Comparison of ENCODE assay signal across 23 mouse cellular contexts in genomic region chr11:53505026-53505663, GRCm38 (mm10). TPM values are rescaled to one million over a fixed set of nuclear protein-coding genes. Genes with fewer than 3 reads are reported as not detected.
DNase-seq lines count a peak whose midpoint lies in the region; ATAC-seq and TF ChIP-seq lines count a peak whose summit lies in the region.
"Had no signal": no experiment of that assay in that cellular context is flagged by ENCODE, and none has a peak within 500 bp of the region (broad histone marks: within the 10 kb centered on the region; RNA-seq: fewer than 3 reads in every experiment).

No protein-coding gene starts in this region.

- no peaks in the 10 kb centered on the region for H3K27me3 ChIP-seq in limb, embryonic 10.5 days (ENCODE audit: low read depth, poor library complexity, severe bottlenecking)
- H3K27me3 ChIP-seq in kidney, embryonic 16.5 days (ENCODE audit: insufficient read depth, low read length) = no peaks in the 10 kb centered on the region
- H3K27me3 ChIP-seq: embryonic facial prominence, embryonic 15.5 days; stomach, embryonic 15.5 days had no signal

- peak; percentile 85 for ATAC-seq in cerebellum, adult (ENCODE audit: insufficient number of reproducible peaks, low FRiP score, low TSS enrichment)
- ATAC-seq in kidney, embryonic 16.5 days (ENCODE audit: low FRiP score, low TSS enrichment) = no peak
- ATAC-seq: intestine, embryonic 16.5 days had no signal

- peak overlapping the region; percentile 21; the same call in 1 of the 2 replicates for H3K27ac ChIP-seq in layer of hippocampus, adult 2 months
- H3K27ac ChIP-seq in limb, embryonic 10.5 days = 0 out of 2 replicates have a peak overlapping the region, but pooled peaks have one; percentile 21
- H3K27ac ChIP-seq in kidney, embryonic 16.5 days (ENCODE audit: low read length) = no peak overlapping the region
- H3K27ac ChIP-seq: embryonic facial prominence, embryonic 15.5 days; midbrain, embryonic 12.5 days; stomach, embryonic 15.5 days had no signal

- H3K4me2 ChIP-seq in kidney, embryonic 16.5 days (replicated peaks; ENCODE audit: low read depth, low read length) = no peak overlapping the region
- H3K4me2 ChIP-seq: embryonic facial prominence, embryonic 15.5 days; midbrain, embryonic 12.5 days; stomach, embryonic 15.5 days had no signal

- DNase-seq in layer of hippocampus, adult 2 months (ENCODE audit: low spot score in 2 of 2) = no peak
- no peak for DNase-seq in layer of hippocampus, adult 9-10 months (ENCODE audit: low spot score)
- peak; percentile 95 for DNase-seq in cerebellum, postnatal 10 days
- DNase-seq in limb, embryonic 10.5 days (ENCODE audit: low spot score) = no peak
- no peak for DNase-seq in adrenal gland, postnatal 4 days (ENCODE audit: low spot score in 2 of 2)
- DNase-seq: adrenal gland, postnatal 25 days; heart, adult 18-20 months; kidney, postnatal 25 days; lung, postnatal 36 days had no signal

- no peak overlapping the region for H3K4me3 ChIP-seq in layer of hippocampus, adult 2 months
- no peak overlapping the region for H3K4me3 ChIP-seq in limb, embryonic 10.5 days
- H3K4me3 ChIP-seq in kidney, embryonic 16.5 days (ENCODE audit: low read length) = no peak overlapping the region
- H3K4me3 ChIP-seq: embryonic facial prominence, embryonic 15.5 days; midbrain, embryonic 12.5 days; stomach, embryonic 15.5 days had no signal

- H3K9ac ChIP-seq in kidney, embryonic 16.5 days (replicated peaks; ENCODE audit: low read length) = no peak overlapping the region
- H3K9ac ChIP-seq: embryonic facial prominence, embryonic 15.5 days; midbrain, embryonic 12.5 days; stomach, embryonic 15.5 days had no signal

- H3K4me1 ChIP-seq in limb, embryonic 10.5 days = peaks cover 16% of the 10 kb centered on the region
- peaks cover 6% of the 10 kb centered on the region; the same call in 1 of the 2 replicates for H3K4me1 ChIP-seq in kidney, embryonic 16.5 days (ENCODE audit: insufficient read depth, low read length)

- no peaks in the 10 kb centered on the region for H3K9me3 ChIP-seq in limb, embryonic 10.5 days (replicated peaks)
- H3K9me3 ChIP-seq in kidney, embryonic 16.5 days (ENCODE audit: low read length) = no peaks in the 10 kb centered on the region
- H3K9me3 ChIP-seq: embryonic facial prominence, embryonic 15.5 days; G1E; midbrain, embryonic 12.5 days; stomach, embryonic 15.5 days had no signal

- H3K36me3 ChIP-seq in limb, embryonic 10.5 days = no peaks in the 10 kb centered on the region
- no peaks in the 10 kb centered on the region for H3K36me3 ChIP-seq in kidney, embryonic 16.5 days (ENCODE audit: insufficient read depth, low read length)
- H3K36me3 ChIP-seq: embryonic facial prominence, embryonic 15.5 days; G1E; midbrain, embryonic 12.5 days; stomach, embryonic 15.5 days had no signal

- no peak for TF ChIP-seq CTCF in layer of hippocampus, adult 2 months (conservative IDR thresholded peaks at IDR 0.05)

- 84% methylated on average over 5 of the region's 5 CpGs for WGBS in limb, embryonic 10.5 days
- 75% methylated on average over 5 of the region's 5 CpGs for WGBS in kidney, embryonic 16.5 days

RNA-seq across cellular contexts. Expression of gene Sept8, which starts 13.9 kb away (rescaled TPM):
- 100 to 1,000 TPM; 240 to 254 TPM for total RNA-seq in layer of hippocampus, adult 2 months (2021)
- 18.6 and 22.8 TPM in 2 replicates for polyA plus RNA-seq in limb, embryonic 10.5 days (2016; fragmentation: Nextera tagmentation; extraction: Ambion mirVana)
- 10 to 100 TPM; 60.4 to 65.7 TPM for total RNA-seq in adrenal gland, postnatal 4 days (2021)
- polyA plus RNA-seq in kidney, embryonic 16.5 days (2015; fragmentation: Nextera tagmentation; extraction: Ambion mirVana) = 25.7 and 25.9 TPM in 2 replicates

RNA-seq across cellular contexts. Expression of gene Sowaha, which starts 25.1 kb away (rescaled TPM):
- 100 to 1,000 TPM; 137 to 142 TPM for total RNA-seq in layer of hippocampus, adult 2 months (2021)
- polyA plus RNA-seq in limb, embryonic 10.5 days (2016; fragmentation: Nextera tagmentation; extraction: Ambion mirVana) = 0.13 and 0.51 TPM in 2 replicates
- total RNA-seq in adrenal gland, postnatal 4 days (2021) = 1 to 10 TPM; 1.7 to 2.2 TPM
- polyA plus RNA-seq in kidney, embryonic 16.5 days (2015; fragmentation: Nextera tagmentation; extraction: Ambion mirVana) = 0.17 and 0.23 TPM in 2 replicates

RNA-seq across cellular contexts. Expression of gene Gm9945, which starts 25.2 kb away (rescaled TPM):
- 1 to 10 TPM; 2.5 to 3.4 TPM for total RNA-seq in layer of hippocampus, adult 2 months (2021)
- polyA plus RNA-seq in limb, embryonic 10.5 days (2016; fragmentation: Nextera tagmentation; extraction: Ambion mirVana) = not detected in 2 replicates
- not detected for total RNA-seq in adrenal gland, postnatal 4 days (2021)
- not detected in 2 replicates for polyA plus RNA-seq in kidney, embryonic 16.5 days (2015; fragmentation: Nextera tagmentation; extraction: Ambion mirVana)
- total RNA-seq: adrenal gland, postnatal 25 days; common myeloid progenitor, adult 5-6 weeks; heart, adult 18-20 months had no signal
- polyA plus RNA-seq: embryonic facial prominence, embryonic 15.5 days; heart, postnatal 0 days; intestine, embryonic 16.5 days; limb, embryonic 11.5 days; midbrain, embryonic 12.5 days; neural tube, embryonic 11.5 days; small intestine, adult 2 months; stomach, embryonic 15.5 days had no signal

RNA-seq across cellular contexts. Expression of gene Gm9837, which starts 34.9 kb away (rescaled TPM):
- under 1 TPM in 1 of 2 experiments, not detected in 1; 0.52 TPM for total RNA-seq in layer of hippocampus, adult 2 months (2021)
- polyA plus RNA-seq in limb, embryonic 10.5 days (2016; fragmentation: Nextera tagmentation; extraction: Ambion mirVana) = not detected in 2 replicates
- total RNA-seq in adrenal gland, postnatal 4 days (2021) = not detected
- polyA plus RNA-seq in kidney, embryonic 16.5 days (2015; fragmentation: Nextera tagmentation; extraction: Ambion mirVana) = not detected in 2 replicates
- total RNA-seq: adrenal gland, postnatal 25 days; common myeloid progenitor, adult 5-6 weeks; heart, adult 18-20 months; layer of hippocampus, postnatal 25 days had no signal
- polyA plus RNA-seq: embryonic facial prominence, embryonic 15.5 days; G1E; heart, postnatal 0 days; intestine, embryonic 16.5 days; limb, embryonic 11.5 days; liver, embryonic 16.5 days; midbrain, embryonic 12.5 days; neural tube, embryonic 11.5 days; small intestine, adult 2 months; stomach, embryonic 15.5 days had no signal

RNA-seq across cellular contexts. Expression of gene Shroom1, which starts 48.1 kb away (rescaled TPM):
- 1 to 10 TPM; 4.8 to 5.1 TPM for total RNA-seq in layer of hippocampus, adult 2 months (2021)
- polyA plus RNA-seq in limb, embryonic 10.5 days (2016; fragmentation: Nextera tagmentation; extraction: Ambion mirVana) = 1.8 and 3.9 TPM in 2 replicates
- 1 to 10 TPM; 4.5 to 5.8 TPM for total RNA-seq in adrenal gland, postnatal 4 days (2021)
- 2.1 and 2.5 TPM in 2 replicates for polyA plus RNA-seq in kidney, embryonic 16.5 days (2015; fragmentation: Nextera tagmentation; extraction: Ambion mirVana)
- total RNA-seq: common myeloid progenitor, adult 5-6 weeks had no signal
- polyA plus RNA-seq: G1E had no signal

Comparison
In these comparisons a context has a peak if more than half of its experiments do, and no peak if none do; other contexts are left out.
1. DNase-seq: peak in cerebellum, postnatal 10 days (2 of 2); none in layer of hippocampus, adult 2 months (0 of 2), layer of hippocampus, adult 9-10 months (single experiment), limb, embryonic 10.5 days (single experiment) and adrenal gland, postnatal 4 days (0 of 2).
2. RNA of gene Sowaha, which starts 25.1 kb away (total RNA-seq): 137 to 142 TPM in layer of hippocampus, adult 2 months; 1.7 to 2.2 TPM in adrenal gland, postnatal 4 days; every median in the first group is over 10 times any median in the second.